Mouse (Mus musculus) 3134 (cell line): ENCODE measurements around the gene Cct6b.

ENCODE experiments used
- DNase-seq: peaks from one replicate; pipeline ENCODE4 v3.0.0-alpha.2; 2011; ENCODE audit warnings: low spot score; ENCODE audit not compliant: insufficient read length; ENCODE audit errors: extremely low read depth

Cct6b gene

GRCm38 (mm10) chr11:82763742-82764437 lies at the start of gene Cct6b, which contains the start of gene Zfp830:
Gene Cct6b (minus strand): TSS chr11:82764321.
Gene Zfp830 (plus strand): TSS chr11:82764345.
- peak; percentile 89 for DNase-seq

DNA sequence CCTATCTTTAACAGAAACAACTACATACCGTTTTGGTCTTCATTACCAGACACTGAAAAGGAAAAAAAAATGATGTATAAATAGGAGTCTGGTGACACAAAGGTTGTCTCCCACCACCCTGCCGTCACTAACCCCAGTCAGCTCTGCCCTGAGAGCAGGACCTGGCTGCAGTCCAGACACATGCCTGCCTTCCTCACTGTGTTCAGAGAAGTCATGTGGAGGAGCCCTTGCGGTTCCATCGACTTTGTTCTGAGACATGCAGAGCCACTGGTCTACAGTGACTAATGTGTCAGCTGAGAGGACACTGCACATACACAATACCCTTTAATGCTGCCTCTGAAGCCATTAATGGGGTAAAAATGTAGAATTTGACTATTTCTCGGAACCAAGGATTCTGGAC lies 44.4 kb upstream of the Cct6b start:
- no peak for DNase-seq

DNA sequence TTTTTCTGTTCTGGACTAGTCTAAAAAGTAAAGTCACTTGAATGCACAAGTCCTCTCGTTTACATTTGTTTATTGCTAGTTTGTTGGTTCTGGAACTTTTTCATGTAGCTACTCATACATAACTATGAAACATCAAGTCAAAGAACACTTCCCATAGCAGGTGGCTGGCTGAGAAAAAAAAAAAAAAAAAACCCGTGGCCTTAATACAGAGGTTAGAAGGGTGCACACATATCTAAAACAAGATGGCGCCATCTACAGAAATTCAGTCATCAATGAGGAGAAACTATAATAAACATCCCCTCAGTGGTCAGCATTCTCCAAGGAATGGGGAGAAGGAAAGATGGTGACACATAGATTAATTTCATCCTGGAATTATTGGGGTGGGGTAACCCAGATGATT lies 43.2 kb upstream of the Cct6b start:
- DNase-seq: no peak

DNA sequence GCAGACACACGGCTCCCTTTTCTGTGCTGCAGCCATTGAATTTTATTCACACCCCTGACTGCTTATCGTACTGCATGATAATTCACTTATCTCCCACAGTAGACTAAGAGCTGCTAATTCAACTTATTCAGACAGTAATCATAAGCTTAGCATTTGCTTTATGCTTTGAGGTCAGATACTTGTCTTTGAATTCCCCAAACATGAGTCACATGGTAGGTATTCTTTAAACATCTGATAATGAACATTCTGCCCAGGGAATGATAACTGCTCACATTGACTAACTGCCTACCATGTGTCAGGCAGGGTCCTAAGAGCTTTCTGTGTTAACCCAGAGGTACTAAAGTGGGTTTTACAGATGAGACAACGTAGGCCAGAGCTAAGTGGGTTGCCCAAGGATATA lies 42.5 kb upstream of the Cct6b start:
- no peak for DNase-seq

- no peak for DNase-seq
Observed at GRCm38 (mm10) chr11:82783453-82783852, 19.3 kb upstream of the Cct6b start.

- no peak for DNase-seq
Observed at GRCm38 (mm10) chr11:82782197-82782596, 18.1 kb upstream of the Cct6b start.

DNA sequence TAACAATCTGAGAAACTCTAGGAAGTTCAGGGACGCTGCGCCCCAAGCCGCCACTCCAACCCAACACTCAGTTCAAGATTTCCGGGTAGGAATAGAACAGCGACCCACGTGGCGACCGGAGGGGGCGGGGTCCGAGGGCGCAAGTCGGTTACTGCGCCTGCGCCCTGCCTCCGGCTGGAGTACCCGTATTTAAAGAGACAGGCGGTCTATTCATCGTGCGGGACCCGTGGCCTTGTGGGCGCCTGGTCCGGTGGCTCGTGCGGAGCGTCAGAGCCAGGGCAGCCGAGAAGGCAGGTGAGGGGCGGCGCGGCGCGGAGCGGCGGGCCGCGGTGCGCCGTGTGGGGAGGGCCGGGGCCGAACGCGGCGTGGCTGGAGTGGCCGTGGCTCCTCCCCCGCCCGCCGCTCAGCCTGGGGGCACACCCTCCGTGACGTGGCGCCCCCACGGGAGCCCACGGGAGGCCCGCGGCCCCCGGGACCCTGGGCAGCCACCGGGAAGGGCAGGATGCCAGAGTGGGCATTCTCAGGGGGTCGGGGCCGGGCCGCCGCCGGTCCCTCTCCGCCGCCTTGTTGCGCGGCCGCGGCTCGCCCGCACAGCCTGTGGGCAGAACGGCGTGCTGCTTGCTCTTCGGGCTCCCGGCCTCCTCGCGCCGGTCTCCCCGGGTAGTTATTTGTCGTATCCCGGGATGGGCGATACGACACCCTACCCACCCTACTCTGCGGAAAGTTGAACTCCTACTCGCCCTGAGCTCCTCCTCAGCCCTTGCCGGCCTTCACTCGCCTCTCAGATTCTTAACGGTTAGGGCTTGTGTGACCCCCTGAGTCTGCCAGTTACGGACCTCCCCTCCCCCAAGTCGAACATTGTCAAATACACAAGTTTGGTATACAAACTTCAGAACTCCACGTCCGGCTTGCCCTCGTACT lies 17.1 kb upstream of the Cct6b start, which contains the start of gene Lig3:
Gene Lig3 (plus strand): TSS at position 126 of the 921 bp plus-strand sequence.
- DNase-seq: peak; percentile 93

GRCm38 (mm10) chr11:82780134-82780533 lies 16.0 kb upstream of the Cct6b start:
- no peak for DNase-seq

DNA sequence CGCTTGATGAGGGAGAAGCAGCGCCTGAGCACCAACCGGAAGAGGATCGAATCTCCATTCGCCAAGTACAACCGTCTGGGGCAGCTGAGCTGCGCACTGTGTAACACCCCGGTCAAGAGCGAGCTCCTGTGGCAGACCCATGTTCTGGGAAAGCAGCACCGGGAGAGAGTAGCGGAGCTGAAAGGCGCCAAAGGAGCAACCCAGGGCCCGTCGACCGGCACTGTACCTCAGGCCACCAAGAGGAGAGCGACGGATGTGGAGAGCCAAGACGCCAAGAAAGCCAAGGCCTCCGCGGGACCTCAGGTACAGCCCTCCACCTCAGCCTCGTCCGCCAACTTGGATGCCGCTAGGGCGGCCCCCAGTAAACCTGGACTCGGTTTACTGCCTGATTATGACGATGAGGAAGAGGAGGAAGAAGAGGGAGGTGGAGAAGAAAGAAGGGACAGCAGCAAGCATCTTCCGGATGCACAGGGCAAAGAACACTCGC lies 360 bp upstream of the Cct6b start:
- DNase-seq: no peak

DNA sequence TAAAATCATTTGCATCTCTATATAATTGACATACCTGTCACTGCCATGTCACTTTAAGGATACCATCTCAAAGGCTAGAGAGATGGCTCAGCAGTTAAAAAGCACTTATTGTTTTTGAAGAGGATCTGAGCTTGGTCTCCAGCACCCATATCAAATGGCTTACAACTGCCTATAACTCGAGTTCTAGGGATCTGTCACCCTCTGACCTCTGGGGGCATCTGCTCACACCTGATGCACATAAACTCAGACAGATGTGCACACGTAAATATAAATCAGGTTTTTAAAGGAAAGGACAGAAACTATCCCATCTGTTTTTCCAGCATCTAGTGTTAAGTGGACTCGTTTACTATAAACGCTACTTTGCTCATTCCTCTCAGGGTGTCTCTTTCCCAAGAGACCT lies 860 bp downstream of the Cct6b start:
- no peak for DNase-seq

DNA sequence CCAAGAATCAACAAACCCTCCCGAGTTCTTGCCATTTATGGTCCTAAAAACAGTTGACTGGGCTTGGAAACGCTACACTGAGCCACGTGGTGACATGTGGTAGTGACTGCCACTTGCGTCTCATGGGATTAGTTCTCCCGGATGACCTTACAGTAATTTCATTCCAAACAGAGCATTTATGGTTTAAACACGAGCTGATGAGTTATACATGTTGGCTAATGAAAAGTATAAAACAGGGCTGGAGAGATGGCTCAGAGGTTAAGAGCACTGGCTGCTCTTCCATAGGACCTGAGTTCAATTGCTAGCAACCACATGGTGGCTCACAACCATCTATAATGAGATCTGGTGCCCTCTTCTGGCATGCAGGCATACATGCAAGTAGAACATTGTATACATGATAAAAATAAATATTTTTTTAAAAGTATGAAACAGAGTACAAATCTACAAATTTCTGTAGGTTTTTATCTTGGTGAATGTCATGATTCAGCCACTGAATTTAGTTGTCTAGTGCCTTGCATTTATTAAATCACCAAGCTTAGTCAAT lies 1.8 kb downstream of the Cct6b start:
- DNase-seq: no peak

DNA sequence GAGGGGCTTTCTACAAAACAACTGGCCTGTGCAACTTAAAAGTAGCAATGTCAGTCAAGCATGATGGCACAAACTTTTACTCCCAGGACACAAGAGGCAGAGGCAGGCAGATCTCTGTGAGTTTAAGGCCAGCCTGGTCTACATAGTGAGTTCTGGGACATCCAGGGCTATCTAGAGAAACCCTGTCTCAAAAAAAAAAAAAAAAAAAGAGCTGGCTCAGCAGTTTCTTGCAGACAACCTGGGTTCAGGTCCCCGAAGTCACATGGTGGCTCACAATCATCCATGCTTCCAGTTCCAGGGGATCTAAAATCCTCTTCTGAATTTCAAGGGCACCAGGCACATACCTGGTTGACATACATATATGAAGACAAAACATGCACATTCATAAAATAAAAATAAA lies 8.2 kb downstream of the Cct6b start:
- DNase-seq: no peak

DNA sequence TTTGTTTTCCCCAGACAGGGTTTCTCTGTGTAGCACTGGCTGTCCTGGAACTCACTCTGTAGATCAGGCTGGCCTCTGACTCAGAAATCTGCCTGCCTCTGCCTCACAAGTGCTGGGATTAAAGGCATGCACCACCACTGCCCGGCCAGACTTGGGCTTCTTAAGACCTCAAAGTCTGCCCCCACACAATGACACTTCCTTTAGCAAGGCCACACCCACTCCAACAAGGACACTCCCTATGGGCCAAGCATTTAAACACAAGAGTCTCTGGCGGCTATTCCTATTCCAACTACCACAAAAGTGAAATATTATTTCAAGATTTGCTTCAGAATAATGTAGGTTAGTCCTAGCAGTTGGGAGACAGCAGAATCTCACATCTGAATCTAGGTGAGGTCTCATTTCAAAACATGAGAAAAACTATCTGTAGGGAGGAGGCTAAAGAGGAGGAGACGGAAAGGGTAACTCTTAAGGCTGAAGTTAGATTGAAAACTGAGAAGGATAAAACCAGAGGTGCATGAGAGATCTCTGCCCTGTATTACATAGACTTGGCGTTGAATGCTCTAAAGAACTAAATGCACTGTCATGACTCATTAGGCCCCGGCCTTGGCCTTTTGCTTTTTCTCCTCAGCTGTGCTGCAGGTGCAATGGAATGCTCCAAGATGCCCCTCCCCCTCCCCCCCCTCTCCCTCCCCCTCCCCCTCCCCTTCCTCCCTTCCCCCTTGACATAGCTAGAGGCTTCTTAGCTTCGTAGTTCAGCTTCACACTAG lies 11.6 kb downstream of the Cct6b start:
- DNase-seq: no peak

- no peak for DNase-seq
Observed at GRCm38 (mm10) chr11:82746857-82747366, 17.2 kb downstream of the Cct6b start.

GRCm38 (mm10) chr11:82746138-82746537 lies 18.0 kb downstream of the Cct6b start:
- no peak for DNase-seq

GRCm38 (mm10) chr11:82739006-82739405 lies 25.1 kb downstream of the Cct6b start:
- DNase-seq: no peak

DNA sequence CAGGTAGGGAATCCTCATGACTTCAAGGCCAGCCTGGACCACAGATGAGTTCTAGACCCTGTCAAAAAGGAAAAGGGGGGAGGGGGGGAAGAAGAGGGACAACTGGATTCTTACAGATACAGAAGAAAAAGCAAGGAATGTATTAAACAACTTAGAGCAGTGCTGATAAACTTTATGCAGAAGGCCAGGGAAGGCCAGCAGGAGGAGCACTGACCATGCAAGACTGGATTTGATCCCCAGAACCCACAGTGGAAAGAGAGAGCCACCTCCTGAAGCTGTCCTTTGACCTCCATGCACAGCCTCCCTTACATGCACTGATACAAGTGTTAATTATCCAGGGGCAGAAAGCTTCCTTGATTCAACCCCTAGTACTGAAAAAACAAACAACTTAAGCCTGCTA lies 29.9 kb downstream of the Cct6b start:
- DNase-seq: no peak

GRCm38 (mm10) chr11:82726862-82727261 lies 37.3 kb downstream of the Cct6b start:
- no peak for DNase-seq

GRCm38 (mm10) chr11:82719294-82719693 lies 44.8 kb downstream of the Cct6b start:
- no peak for DNase-seq

DNA sequence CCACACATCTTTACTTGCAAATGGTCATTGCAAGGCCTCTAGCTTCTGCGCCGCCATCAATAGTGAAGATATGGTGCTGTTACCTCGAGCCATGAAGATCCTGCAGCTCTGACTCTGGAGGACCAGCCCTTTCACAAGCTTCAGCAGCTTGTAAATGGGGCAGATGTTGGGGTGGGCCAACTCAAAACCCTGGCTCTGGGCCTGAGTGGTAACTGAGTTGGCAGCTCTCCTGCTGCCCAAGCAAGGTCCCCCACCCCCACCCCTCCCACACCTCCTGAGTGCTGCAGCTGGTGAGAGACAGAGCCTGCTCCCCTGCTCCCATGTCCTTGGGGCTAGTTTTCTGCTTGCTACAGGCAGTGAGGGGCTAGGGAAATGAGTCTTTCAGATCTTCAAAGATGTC lies 51.4 kb downstream of the Cct6b start:
- DNase-seq: no peak
